Comparison of ENCODE assay signal across 18 mouse cellular contexts in genomic region chr13:37511406-37511805, GRCm38 (mm10).
"Had no signal": no experiment of that assay in that cellular context is flagged by ENCODE, and none has a peak within 500 bp of the region (broad histone marks: within the 10 kb centered on the region; RNA-seq: fewer than 3 reads in every experiment).

No protein-coding gene starts in this region.

- DNase-seq: liver, postnatal 0 days; lung, adult 2 months; lung, postnatal 14 days; lung, postnatal 36 days; right cerebral cortex, postnatal 14 days; thymus, adult 2 months; thymus, postnatal 25 days; thymus, postnatal 4 days had no signal

- H3K27ac ChIP-seq: liver, embryonic 15.5 days; macrophage; midbrain, embryonic 13.5 days; midbrain, embryonic 15.5 days; neural tube, embryonic 12.5 days; stomach, postnatal 0 days had no signal

- H3K4me2 ChIP-seq: liver, embryonic 15.5 days; lung, embryonic 15.5 days; midbrain, embryonic 13.5 days; midbrain, embryonic 15.5 days; neural tube, embryonic 12.5 days; stomach, embryonic 15.5 days had no signal

- H3K9me3 ChIP-seq: liver, embryonic 15.5 days; lung, embryonic 15.5 days; megakaryocyte, embryonic 14.5 days; midbrain, embryonic 13.5 days; midbrain, embryonic 15.5 days; neural tube, embryonic 12.5 days; stomach, embryonic 15.5 days had no signal

- H3K36me3 ChIP-seq: liver, embryonic 15.5 days; lung, embryonic 15.5 days; midbrain, embryonic 13.5 days; midbrain, embryonic 15.5 days; neural tube, embryonic 12.5 days; stomach, embryonic 15.5 days had no signal

- H3K27me3 ChIP-seq: liver, embryonic 15.5 days; lung, embryonic 15.5 days; megakaryocyte, embryonic 14.5 days; midbrain, embryonic 15.5 days; neural tube, embryonic 12.5 days; stomach, embryonic 15.5 days had no signal

- H3K4me3 ChIP-seq: liver, embryonic 15.5 days; lung, embryonic 15.5 days; megakaryocyte, embryonic 14.5 days; midbrain, embryonic 13.5 days; midbrain, embryonic 15.5 days; neural tube, embryonic 12.5 days; stomach, embryonic 15.5 days had no signal

- ATAC-seq: liver, postnatal 0 days; lung, postnatal 0 days; midbrain, embryonic 13.5 days; midbrain, embryonic 15.5 days had no signal

- H3K9ac ChIP-seq: liver, embryonic 15.5 days; liver, postnatal 0 days; lung, embryonic 15.5 days; midbrain, embryonic 13.5 days; midbrain, embryonic 15.5 days; neural tube, embryonic 12.5 days; stomach, embryonic 15.5 days had no signal
